ENCODE assay signal across 21 mouse cellular contexts in genomic region chr2:44554716-44555115, GRCm38 (mm10).
"Had no signal": no experiment of that assay in that cellular context is flagged by ENCODE, and none has a peak within 500 bp of the region (broad histone marks: within the 10 kb centered on the region; RNA-seq: fewer than 3 reads in every experiment).

No protein-coding gene starts in this region.

- ATAC-seq: liver, postnatal 0 days; midbrain, embryonic 15.5 days had no signal

- H3K9me3 ChIP-seq: limb, embryonic 12.5 days; limb, embryonic 15.5 days; midbrain, embryonic 12.5 days; midbrain, embryonic 15.5 days; neural tube, embryonic 12.5 days; neural tube, embryonic 15.5 days had no signal

- H3K4me2 ChIP-seq: limb, embryonic 12.5 days; limb, embryonic 15.5 days; liver, embryonic 11.5 days; midbrain, embryonic 12.5 days; midbrain, embryonic 15.5 days; neural tube, embryonic 12.5 days; neural tube, embryonic 15.5 days had no signal

- H3K27ac ChIP-seq: left cerebral cortex, adult 2 months; limb, embryonic 12.5 days; limb, embryonic 15.5 days; liver, embryonic 14.5 days; macrophage; midbrain, embryonic 12.5 days; midbrain, embryonic 15.5 days; neural tube, embryonic 12.5 days; neural tube, embryonic 15.5 days had no signal

- H3K36me3 ChIP-seq: limb, embryonic 12.5 days; limb, embryonic 15.5 days; midbrain, embryonic 12.5 days; midbrain, embryonic 15.5 days; neural tube, embryonic 12.5 days; neural tube, embryonic 15.5 days had no signal

- H3K4me3 ChIP-seq: left cerebral cortex, adult 2 months; limb, embryonic 12.5 days; limb, embryonic 15.5 days; midbrain, embryonic 12.5 days; midbrain, embryonic 15.5 days; neural tube, embryonic 12.5 days; neural tube, embryonic 15.5 days had no signal

- H3K9ac ChIP-seq: limb, embryonic 12.5 days; limb, embryonic 15.5 days; liver, embryonic 14.5 days; liver, postnatal 0 days; midbrain, embryonic 12.5 days; midbrain, embryonic 15.5 days; neural tube, embryonic 12.5 days; neural tube, embryonic 15.5 days had no signal

- H3K27me3 ChIP-seq: limb, embryonic 15.5 days; midbrain, embryonic 15.5 days; neural tube, embryonic 12.5 days; neural tube, embryonic 15.5 days had no signal

- DNase-seq: kidney, adult 2 months; kidney, postnatal 36 days; layer of hippocampus, postnatal 36 days; left cerebral cortex, postnatal 4 days; liver, postnatal 0 days; right cerebral cortex, adult 18-20 months; right cerebral cortex, postnatal 14 days; right cerebral cortex, postnatal 4 days; thymus, adult 2 months; thymus, postnatal 14 days; thymus, postnatal 4 days had no signal
